Mouse (Mus musculus) thymus, adult 2 months (tissue): ENCODE data around the gene Tulp2.

ENCODE experiments used
- CTCF ChIP-seq: fragments of 200-500 bp; IDR thresholded peaks from 2 replicates; pipeline ENCODE4 v1.5.1; 2012; ENCODE audit warnings: mild to moderate bottlenecking, control low read depth, low read length, moderate library complexity, borderline replicate concordance; ENCODE audit not compliant: control insufficient read depth, poor library complexity, insufficient read depth; ENCODE audit errors: extremely low read depth
- POLR2A ChIP-seq: fragments of 200-500 bp; IDR thresholded peaks from 2 replicates; pipeline ENCODE4 v1.6.1; 2012; ENCODE audit warnings: mild to moderate bottlenecking, low read length, control low read depth, moderate library complexity; ENCODE audit not compliant: control insufficient read depth, poor library complexity, insufficient read depth; ENCODE audit errors: extremely low read depth

GRCm38 (mm10) chr7:45540213-45540612, 58.5 kb downstream of the Tulp2 start:
- TF ChIP-seq CTCF, result no peak
- no peak for TF ChIP-seq POLR2A
